Comparison of ENCODE assay signal across 27 mouse cellular contexts in the genomic region with DNA sequence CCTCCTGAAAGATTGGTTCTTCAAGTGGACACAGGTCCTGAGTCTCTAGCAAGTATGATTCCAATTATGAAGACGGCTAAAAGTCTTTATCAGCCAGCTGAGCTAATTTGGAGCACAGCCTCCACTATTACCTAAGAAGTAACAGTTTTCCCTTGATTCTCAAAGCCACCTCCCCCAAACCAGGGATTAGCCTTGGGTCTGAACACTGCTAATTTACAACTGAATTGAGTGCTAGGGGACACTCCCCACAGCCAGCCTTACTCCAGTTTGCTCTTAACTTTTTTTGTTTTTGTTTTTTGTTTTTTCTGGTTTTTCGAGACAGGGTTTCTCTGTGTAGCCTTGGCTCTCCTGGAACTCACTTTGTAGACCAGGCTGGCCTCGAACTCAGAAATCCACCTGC. TPM values are rescaled to one million over a fixed set of nuclear protein-coding genes. Genes with fewer than 3 reads are reported as not detected.
DNase-seq lines count a peak whose midpoint lies in the region; ATAC-seq and TF ChIP-seq lines count a peak whose summit lies in the region.
"Had no signal": no experiment of that assay in that cellular context is flagged by ENCODE, and none has a peak within 500 bp of the region (broad histone marks: within the 10 kb centered on the region; RNA-seq: fewer than 3 reads in every experiment).

No protein-coding gene starts in this region.

- TF ChIP-seq CTCF in liver, postnatal 0 days (IDR thresholded peaks at IDR 0.05; ENCODE audit: low read depth), result no peak
- no peak for TF ChIP-seq CTCF in ES-Bruce4 (IDR thresholded peaks at IDR 0.05; ENCODE audit: low read depth, low read length)

- peaks cover 25% of the 10 kb centered on the region for H3K4me1 ChIP-seq in liver, embryonic 12.5 days
- peaks cover 2% of the 10 kb centered on the region for H3K4me1 ChIP-seq in liver, postnatal 0 days (ENCODE audit: insufficient read depth)
- H3K4me1 ChIP-seq in ES-Bruce4 (ENCODE audit: control insufficient read depth, insufficient read depth, low read length) (peaks cover 2% of the 10 kb centered on the region), ES-E14 (ENCODE audit: control insufficient read depth in 2 of 2, insufficient read depth in 2 of 2, low read length in 2 of 2, poor library complexity in 1 of 2) (no peaks in the 10 kb centered on the region)
- H3K4me1 ChIP-seq in hindbrain, embryonic 12.5 days, result peaks cover 7% of the 10 kb centered on the region

- H3K36me3 ChIP-seq in liver, embryonic 12.5 days, result peaks cover 65% of the 10 kb centered on the region
- peaks cover 15% of the 10 kb centered on the region for H3K36me3 ChIP-seq in liver, postnatal 0 days (replicated peaks; ENCODE audit: insufficient read depth, low read length)
- H3K36me3 ChIP-seq in ES-Bruce4 (ENCODE audit: control insufficient read depth, insufficient read depth, low read length, poor library complexity, severe bottlenecking) (peaks cover 15% of the 10 kb centered on the region), ES-E14 (ENCODE audit: control insufficient read depth, insufficient read depth, low read length, poor library complexity, severe bottlenecking) (peaks cover 16% of the 10 kb centered on the region)
- peaks cover 43% of the 10 kb centered on the region for H3K36me3 ChIP-seq in hindbrain, embryonic 12.5 days

- TF ChIP-seq EP300 in liver, postnatal 0 days (IDR thresholded peaks at IDR 0.05; ENCODE audit: low read depth), result no peak
- no peak for TF ChIP-seq EP300 in ES-Bruce4 (IDR thresholded peaks at IDR 0.05; ENCODE audit: insufficient read depth, low read depth, low read length)

- no peak overlapping the region for H3K4me3 ChIP-seq in liver, embryonic 12.5 days
- no peak overlapping the region for H3K4me3 ChIP-seq in liver, postnatal 0 days (ENCODE audit: low read depth, low read length)
- no peak overlapping the region for H3K4me3 ChIP-seq in ES-Bruce4 (ENCODE audit: low read depth, low read length)
- no peak overlapping the region for H3K4me3 ChIP-seq in ES-E14 (ENCODE audit: insufficient read depth in 1 of 2, low read depth in 1 of 2, low read length in 2 of 2, poor library complexity in 1 of 2, severe bottlenecking in 1 of 2)
- no peak overlapping the region for H3K4me3 ChIP-seq in hindbrain, embryonic 12.5 days
- H3K4me3 ChIP-seq: embryonic facial prominence, embryonic 13.5 days; embryonic facial prominence, embryonic 15.5 days; erythroblast, embryonic 14.5 days; forebrain, embryonic 10.5 days; forebrain, embryonic 12.5 days had no signal

- ATAC-seq in liver, embryonic 12.5 days, result no peak
- no peak for ATAC-seq in liver, postnatal 0 days
- no peak for ATAC-seq in hindbrain, embryonic 12.5 days (ENCODE audit: low FRiP score)
- ATAC-seq: CD4-positive, CD25-positive, alpha-beta regulatory T cell, adult 4 months; forebrain, embryonic 14.5 days; forebrain, embryonic 16.5 days had no signal

- no peaks in the 10 kb centered on the region for H3K27me3 ChIP-seq in liver, embryonic 12.5 days (replicated peaks)
- no peaks in the 10 kb centered on the region for H3K27me3 ChIP-seq in liver, postnatal 0 days (ENCODE audit: insufficient read depth, low read length)
- H3K27me3 ChIP-seq in ES-Bruce4 (ENCODE audit: control insufficient read depth, insufficient read depth, low read length, poor library complexity, severe bottlenecking), result no peaks in the 10 kb centered on the region
- no peaks in the 10 kb centered on the region for H3K27me3 ChIP-seq in hindbrain, embryonic 12.5 days
- H3K27me3 ChIP-seq: CH12.LX; embryonic facial prominence, embryonic 13.5 days; embryonic facial prominence, embryonic 15.5 days; forebrain, embryonic 12.5 days had no signal

- no peak for DNase-seq in liver, postnatal 0 days
- DNase-seq in ES-E14 (ENCODE audit: low read depth, low spot score) (no peak), ZHBTc4 (ENCODE audit: low read depth, low spot score) (peak; percentile 85)
- DNase-seq in left cerebral cortex, postnatal 14 days (ENCODE audit: low spot score in 2 of 2), result no peak
- DNase-seq: adrenal gland, adult 2 months; adrenal gland, postnatal 10 days; adrenal gland, postnatal 25 days; B cell, adult 2 months; cerebellum, adult 11 months; cerebellum, adult 18-20 months; cerebellum, adult 8-10 months; cerebellum, adult 9-11 months; cerebellum, postnatal 14 days; cerebellum, postnatal 36 days; embryo, embryonic 11 days had no signal

- H3K9me3 ChIP-seq in liver, embryonic 12.5 days (replicated peaks), result 0 out of 2 replicates have a peak, but pooled peaks cover 5% of the 10 kb centered on the region
- H3K9me3 ChIP-seq in liver, postnatal 0 days (ENCODE audit: low read length), result no peaks in the 10 kb centered on the region
- H3K9me3 ChIP-seq in ES-Bruce4 (replicated peaks; ENCODE audit: control insufficient read depth, insufficient read depth, low read length, poor library complexity, severe bottlenecking) (peaks cover 66% of the 10 kb centered on the region), ES-E14 (ENCODE audit: control insufficient read depth, insufficient read depth, low read depth, low read length) (peaks cover 12% of the 10 kb centered on the region; the same call in 1 of the 2 replicates)
- H3K9me3 ChIP-seq in hindbrain, embryonic 12.5 days (replicated peaks), result no peaks in the 10 kb centered on the region
- H3K9me3 ChIP-seq: embryonic facial prominence, embryonic 13.5 days; embryonic facial prominence, embryonic 15.5 days; forebrain, embryonic 12.5 days had no signal

- H3K9ac ChIP-seq in liver, embryonic 12.5 days, result no peak overlapping the region
- no peak overlapping the region for H3K9ac ChIP-seq in liver, postnatal 0 days (replicated peaks)
- H3K9ac ChIP-seq in ES-Bruce4 (ENCODE audit: low read depth, poor library complexity, severe bottlenecking) (no peak overlapping the region), ES-E14 (ENCODE audit: insufficient read depth, low read depth, low read length, poor library complexity, severe bottlenecking) (no peak overlapping the region)
- no peak overlapping the region for H3K9ac ChIP-seq in hindbrain, embryonic 12.5 days
- H3K9ac ChIP-seq: embryonic facial prominence, embryonic 13.5 days; embryonic facial prominence, embryonic 15.5 days; forebrain, embryonic 12.5 days had no signal

- no peak for TF ChIP-seq POLR2A in ES-Bruce4 (IDR thresholded peaks at IDR 0.05; ENCODE audit: insufficient read depth, low read length)

- no peak overlapping the region for H3K4me2 ChIP-seq in liver, embryonic 12.5 days
- no peak overlapping the region for H3K4me2 ChIP-seq in liver, postnatal 0 days (ENCODE audit: low read depth, low read length)
- no peak overlapping the region for H3K4me2 ChIP-seq in hindbrain, embryonic 12.5 days (replicated peaks)
- H3K4me2 ChIP-seq: embryonic facial prominence, embryonic 13.5 days; embryonic facial prominence, embryonic 15.5 days; forebrain, embryonic 12.5 days had no signal

- intact Hi-C loops in left cerebral cortex, postnatal 14 days (cut with DNase I), result no loop called here

- WGBS in liver, embryonic 12.5 days (ENCODE audit: insufficient replicate concordance), result 74% methylated on average over 3 of the region's 3 CpGs
- WGBS in liver, postnatal 0 days (ENCODE audit: insufficient replicate concordance), result 88% methylated on average over 3 of the region's 3 CpGs
- WGBS in hindbrain, embryonic 12.5 days, result 93% methylated on average over 3 of the region's 3 CpGs

- 0 out of 2 replicates have a peak overlapping the region, but pooled peaks have one; percentile 15 for H3K27ac ChIP-seq in liver, embryonic 12.5 days
- H3K27ac ChIP-seq in liver, postnatal 0 days (ENCODE audit: low read depth), result no peak overlapping the region
- H3K27ac ChIP-seq in ES-Bruce4 (ENCODE audit: insufficient read depth, low read length) (peak overlapping the region; percentile 99), ES-E14 (ENCODE audit: insufficient read depth, low read depth, low read length, poor library complexity, severe bottlenecking) (peak overlapping the region; percentile 93)
- H3K27ac ChIP-seq in hindbrain, embryonic 12.5 days, result no peak overlapping the region
- H3K27ac ChIP-seq: embryonic facial prominence, embryonic 13.5 days; embryonic facial prominence, embryonic 15.5 days; forebrain, embryonic 10.5 days; forebrain, embryonic 12.5 days had no signal

- in situ Hi-C loops in ES-E14 (cut with MboI; ENCODE audit: low sequenced_read_pairs in 2 of 2, unreplicated experiment in 2 of 2), result no loop called here

RNA-seq across cellular contexts. Expression of gene Prr14, which starts 5.8 kb away (rescaled TPM):
- polyA plus RNA-seq in liver, embryonic 12.5 days (2016; fragmentation: Nextera tagmentation; extraction: Ambion mirVana), result 29.6 and 31.0 TPM in 2 replicates
- 16.0 and 17.6 TPM in 2 replicates for polyA plus RNA-seq in liver, postnatal 0 days (2015; fragmentation: Nextera tagmentation; extraction: Ambion mirVana)
- 45.3 and 48.0 TPM in 2 replicates for polyA plus RNA-seq in ES-Bruce4 (2011; ENCODE audit: insufficient read depth, insufficient read length, low read depth, missing spikeins)
- total RNA-seq in ES-E14 (2012; rRNA removed), result 16.3 and 17.1 TPM in 2 replicates
- polyA plus RNA-seq in hindbrain, embryonic 12.5 days (2016; fragmentation: Nextera tagmentation; extraction: Ambion mirVana), result 55.4 and 56.3 TPM in 2 replicates
- 10 to 100 TPM; 27.2 to 32.5 TPM for total RNA-seq in left cerebral cortex, postnatal 14 days (2021)

RNA-seq across cellular contexts. Expression of gene Fbrs, which starts 13.8 kb away (rescaled TPM):
- 6.9 and 8.1 TPM in 2 replicates for polyA plus RNA-seq in liver, embryonic 12.5 days (2016; fragmentation: Nextera tagmentation; extraction: Ambion mirVana)
- 4.7 TPM in 2 replicates for polyA plus RNA-seq in liver, postnatal 0 days (2015; fragmentation: Nextera tagmentation; extraction: Ambion mirVana)
- 21.8 and 25.3 TPM in 2 replicates for polyA plus RNA-seq in ES-Bruce4 (2011; ENCODE audit: insufficient read depth, insufficient read length, low read depth, missing spikeins)
- 11.1 and 13.4 TPM in 2 replicates for total RNA-seq in ES-E14 (2012; rRNA removed)
- 14.4 and 15.6 TPM in 2 replicates for polyA plus RNA-seq in hindbrain, embryonic 12.5 days (2016; fragmentation: Nextera tagmentation; extraction: Ambion mirVana)
- 10 to 100 TPM; 52.9 to 66.0 TPM for total RNA-seq in left cerebral cortex, postnatal 14 days (2021)

RNA-seq across cellular contexts. Expression of gene Zfp689, which starts 16.2 kb away (rescaled TPM):
- 3.1 and 3.3 TPM in 2 replicates for polyA plus RNA-seq in liver, embryonic 12.5 days (2016; fragmentation: Nextera tagmentation; extraction: Ambion mirVana)
- polyA plus RNA-seq in liver, postnatal 0 days (2015; fragmentation: Nextera tagmentation; extraction: Ambion mirVana), result 1.4 and 1.5 TPM in 2 replicates
- polyA plus RNA-seq in ES-Bruce4 (2011; ENCODE audit: insufficient read depth, insufficient read length, low read depth, missing spikeins), result 2.7 and 2.8 TPM in 2 replicates
- total RNA-seq in ES-E14 (2012; rRNA removed), result 2.5 and 3.5 TPM in 2 replicates
- 16.3 and 17.7 TPM in 2 replicates for polyA plus RNA-seq in hindbrain, embryonic 12.5 days (2016; fragmentation: Nextera tagmentation; extraction: Ambion mirVana)
- 1 to 10 TPM; 5.4 to 7.9 TPM for total RNA-seq in left cerebral cortex, postnatal 14 days (2021)

RNA-seq across cellular contexts. Expression of gene Zfp688, which starts 43.3 kb away (rescaled TPM):
- polyA plus RNA-seq in liver, embryonic 12.5 days (2016; fragmentation: Nextera tagmentation; extraction: Ambion mirVana), result 11.0 and 11.6 TPM in 2 replicates
- polyA plus RNA-seq in liver, postnatal 0 days (2015; fragmentation: Nextera tagmentation; extraction: Ambion mirVana), result 8.7 and 10.1 TPM in 2 replicates
- polyA plus RNA-seq in ES-Bruce4 (2011; ENCODE audit: insufficient read depth, insufficient read length, low read depth, missing spikeins), result 20.3 and 24.9 TPM in 2 replicates
- 12.5 and 17.3 TPM in 2 replicates for total RNA-seq in ES-E14 (2012; rRNA removed)
- 28.7 and 30.7 TPM in 2 replicates for polyA plus RNA-seq in hindbrain, embryonic 12.5 days (2016; fragmentation: Nextera tagmentation; extraction: Ambion mirVana)
- total RNA-seq in left cerebral cortex, postnatal 14 days (2021), result 10 to 100 TPM; 11.4 to 11.7 TPM

RNA-seq across cellular contexts. Expression of gene Srcap, which starts 46.6 kb away (rescaled TPM):
- 38.2 and 38.8 TPM in 2 replicates for polyA plus RNA-seq in liver, embryonic 12.5 days (2016; fragmentation: Nextera tagmentation; extraction: Ambion mirVana)
- polyA plus RNA-seq in liver, postnatal 0 days (2015; fragmentation: Nextera tagmentation; extraction: Ambion mirVana), result 6.7 and 7.7 TPM in 2 replicates
- polyA plus RNA-seq in ES-Bruce4 (2011; ENCODE audit: insufficient read depth, insufficient read length, low read depth, missing spikeins), result 106 and 114 TPM in 2 replicates
- 50.7 and 52.0 TPM in 2 replicates for total RNA-seq in ES-E14 (2012; rRNA removed)
- polyA plus RNA-seq in hindbrain, embryonic 12.5 days (2016; fragmentation: Nextera tagmentation; extraction: Ambion mirVana), result 90.8 and 96.2 TPM in 2 replicates
- total RNA-seq in left cerebral cortex, postnatal 14 days (2021), result 100 to 1,000 TPM; 112 to 114 TPM

Comparison
In these comparisons a context has a peak if more than half of its experiments do, and no peak if none do; other contexts are left out.
1. H3K27ac ChIP-seq: peak in liver, embryonic 12.5 days (single experiment), ES-Bruce4 (single experiment) and ES-E14 (single experiment); none in liver, postnatal 0 days (single experiment) and hindbrain, embryonic 12.5 days (single experiment).